Mouse (Mus musculus) ES-E14 (cell line): ENCODE data around the gene Dzip1.

Experiments
- CHD2 ChIP-seq: IDR thresholded peaks from 2 replicates; pipeline ENCODE4 v1.6.1; 2014; ENCODE audit warnings: mild to moderate bottlenecking, low read depth, low read length, inconsistent platforms
- HCFC1 ChIP-seq: IDR thresholded peaks from 2 replicates; pipeline ENCODE4 v1.6.1; 2012; ENCODE audit warnings: low read length, inconsistent platforms, borderline replicate concordance; ENCODE audit not compliant: insufficient read depth
- MAFK ChIP-seq: IDR thresholded peaks from 2 replicates; pipeline ENCODE4 v1.6.1; 2014; ENCODE audit warnings: mild to moderate bottlenecking, low read depth, low read length, inconsistent platforms; ENCODE audit not compliant: insufficient read depth
- ZC3H11A ChIP-seq: IDR thresholded peaks from 2 replicates; pipeline ENCODE4 v1.6.1; 2012; ENCODE audit warnings: low read depth, mild to moderate bottlenecking, inconsistent platforms, low read length, borderline replicate concordance
- ZNF384 ChIP-seq: IDR thresholded peaks from 2 replicates; pipeline ENCODE4 v1.6.1; 2012; ENCODE audit warnings: low read depth, low read length, inconsistent platforms

- TF ChIP-seq ZC3H11A, result no peak
- TF ChIP-seq CHD2, result no peak
- TF ChIP-seq ZNF384, result no peak
- no peak for TF ChIP-seq HCFC1
- TF ChIP-seq MAFK, result no peak
Measured at GRCm38 (mm10) chr14:118850696-118851035, 74.6 kb downstream of the Dzip1 start.
